Mouse (Mus musculus) testis, adult 2 months (tissue): ENCODE data around the gene Zfp740.

Source experiments
- CTCF ChIP-seq: fragments of 200-500 bp; IDR thresholded peaks from 2 replicates; pipeline ENCODE4 v1.5.1; 2012; ENCODE audit warnings: low read depth, mild to moderate bottlenecking, inconsistent platforms, low read length, moderate library complexity; ENCODE audit not compliant: control insufficient read depth, insufficient read depth, insufficient replicate concordance
- POLR2A ChIP-seq: fragments of 200-500 bp; IDR thresholded peaks from 2 replicates; pipeline ENCODE4 v1.6.1; 2012; ENCODE audit warnings: low read depth, mild to moderate bottlenecking, inconsistent platforms, low read length, moderate library complexity; ENCODE audit not compliant: control insufficient read depth

DNA sequence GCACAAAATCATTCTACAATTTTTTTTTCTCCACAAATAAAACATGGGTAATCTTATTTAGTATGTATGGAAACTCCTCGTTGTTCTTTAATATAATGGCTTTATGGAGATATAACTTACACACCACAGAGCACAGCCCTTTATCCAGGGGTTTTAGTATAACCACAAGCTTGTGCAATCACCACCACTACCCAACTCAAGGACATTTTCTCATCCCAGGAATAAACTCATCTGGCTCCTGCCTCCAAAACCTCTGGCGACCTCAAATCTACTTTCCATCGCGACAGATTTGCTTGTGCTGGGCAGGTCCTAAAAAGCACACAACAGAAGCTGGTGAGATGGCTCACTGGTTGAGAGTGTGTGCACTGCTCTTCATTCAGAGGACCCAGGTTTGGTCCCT is 9.4 kb upstream of the Zfp740 start:
- TF ChIP-seq CTCF: no peak
- TF ChIP-seq POLR2A: no peak
